Mouse (Mus musculus) intestine, embryonic 16.5 days (tissue): ENCODE measurements at regions not wholly inside any gene's neighbourhood (a gene's known extent, or its start where the extent isn't known, plus 50 kb on each side); places are given as distances from the start of the nearest gene placed in this dataset.

ENCODE experiments used
- ATAC-seq: fragments of 200-750 bp; cut with Nextera tagmentation; 2 replicates; pipeline ENCODE4 v1.8.0; 2017; ENCODE audit warnings: moderate TSS enrichment, moderate library complexity
- H3K27ac ChIP-seq: fragments of 300-500 bp; sonication (generic); 2 replicates; pipeline ENCODE4 v1.5.1; 2014; ENCODE audit warnings: mild to moderate bottlenecking, low read length
- H3K27me3 ChIP-seq: fragments of 300-500 bp; sonication (generic); replicated peaks from 2 replicates; pipeline ENCODE4 v1.6.1; 2014; ENCODE audit warnings: low read length, control low read depth, mixed read lengths; ENCODE audit not compliant: control insufficient read depth, insufficient read depth
- H3K36me3 ChIP-seq: fragments of 300-500 bp; sonication (generic); 2 replicates; pipeline ENCODE4 v1.6.1; 2014; ENCODE audit warnings: low read length, control low read depth; ENCODE audit not compliant: control insufficient read depth, insufficient read depth
- H3K4me1 ChIP-seq: fragments of 300-500 bp; sonication (generic); 2 replicates; pipeline ENCODE4 v1.6.1; 2014; ENCODE audit warnings: low read length, control low read depth, mixed read lengths; ENCODE audit not compliant: control insufficient read depth, insufficient read depth
- H3K4me2 ChIP-seq: fragments of 300-500 bp; sonication (generic); 2 replicates; pipeline ENCODE4 v1.6.1; 2014; ENCODE audit warnings: low read depth, low read length, control low read depth
- H3K4me3 ChIP-seq: fragments of 300-500 bp; sonication (generic); 2 replicates; pipeline ENCODE4 v1.5.1; 2014; ENCODE audit warnings: mild to moderate bottlenecking, low read length
- H3K9ac ChIP-seq: fragments of 300-500 bp; sonication (generic); 2 replicates; pipeline ENCODE4 v1.6.1; 2014; ENCODE audit warnings: low read depth, low read length
- H3K9me3 ChIP-seq: fragments of 300-500 bp; sonication (generic); 2 replicates; pipeline ENCODE4 v1.6.1; 2016; ENCODE audit warnings: low read length, control low read depth; ENCODE audit not compliant: control insufficient read depth
- WGBS: fragments of 180-500 bp; shearing (Covaris S2); extraction: QIAGEN DNeasy Blood & Tissue Kit; methylation state at CpG from one replicate; pipeline ENCODE4 v1.1.7; 2014; 5-methylcytosine and 5-hydroxymethylcytosine counted together

GRCm38 (mm10) chr7:68975956-68976355 is 226.9 kb upstream of the Arrdc4 start:
- Histone ChIP-seq H3K4me2 (no peak overlapping the region), H3K4me3 (no peak overlapping the region), H3K27ac (no peak overlapping the region), H3K4me1 (no peaks in the 10 kb centered on the region), H3K36me3 (no peaks in the 10 kb centered on the region), H3K9me3 (no peaks in the 10 kb centered on the region), H3K9ac (no peak overlapping the region), H3K27me3 (no peaks in the 10 kb centered on the region)
- 44% methylated on average over 5 of the region's 5 CpGs for WGBS
- ATAC-seq = no peak

- H3K9me3 ChIP-seq = no peaks in the 10 kb centered on the region
- H3K4me3 ChIP-seq = no peak overlapping the region
- H3K27ac ChIP-seq = no peak overlapping the region
- no peaks in the 10 kb centered on the region for H3K4me1 ChIP-seq
- H3K4me2 ChIP-seq = no peak overlapping the region
- H3K27me3 ChIP-seq = no peaks in the 10 kb centered on the region
- ATAC-seq = no peak
- no peaks in the 10 kb centered on the region for H3K36me3 ChIP-seq
- H3K9ac ChIP-seq = no peak overlapping the region
- 50% methylated on average over 2 of the region's 2 CpGs for WGBS
Observed at GRCm38 (mm10) chr7:68975580-68975894, 226.5 kb upstream of the Arrdc4 start.

DNA sequence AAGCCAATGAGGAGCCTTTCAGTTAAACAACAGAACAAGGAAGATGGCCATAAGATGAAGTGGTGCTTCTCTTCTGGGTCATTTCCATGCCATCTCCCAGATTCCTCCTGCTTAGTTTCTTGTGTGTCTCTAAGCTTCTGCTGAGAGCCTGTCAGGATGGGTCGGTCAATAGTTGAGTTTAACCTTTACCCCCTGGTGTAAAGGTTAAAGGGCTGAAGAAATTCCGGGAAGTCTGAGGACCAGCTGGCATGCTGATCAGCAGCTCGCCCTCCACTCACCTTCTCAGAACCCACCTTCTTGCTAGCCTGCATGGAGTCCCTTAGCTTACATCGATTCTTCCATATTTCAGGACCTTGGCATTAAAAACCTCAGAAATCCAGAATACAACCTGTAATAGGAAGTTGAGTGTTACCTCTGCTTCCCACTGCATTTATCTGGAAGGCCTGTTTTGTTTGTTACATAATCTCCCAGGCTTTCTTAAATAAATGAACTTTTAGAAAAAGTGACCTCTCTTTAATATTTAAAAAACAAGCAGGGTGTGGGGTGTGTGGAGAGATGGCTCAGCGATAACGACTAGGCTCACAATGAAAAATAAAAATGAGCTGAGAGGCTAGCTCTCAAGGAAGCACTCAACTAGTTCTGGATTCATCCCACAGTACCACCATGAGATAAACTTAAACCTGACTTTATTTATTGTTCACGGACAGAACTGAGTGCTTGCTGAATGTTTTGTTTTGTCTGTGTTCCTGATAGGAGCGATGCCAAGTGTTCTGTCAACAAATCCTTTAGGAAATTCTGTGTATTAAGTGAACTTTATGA is 225.9 kb upstream of the Arrdc4 start:
- H3K27ac ChIP-seq = no peak overlapping the region
- no peaks in the 10 kb centered on the region for H3K9me3 ChIP-seq
- no peaks in the 10 kb centered on the region for H3K36me3 ChIP-seq
- H3K4me3 ChIP-seq = no peak overlapping the region
- H3K9ac ChIP-seq = no peak overlapping the region
- WGBS = 69% methylated on average over 8 of the region's 8 CpGs
- no peaks in the 10 kb centered on the region for H3K27me3 ChIP-seq
- no peaks in the 10 kb centered on the region for H3K4me1 ChIP-seq
- no peak for ATAC-seq
- H3K4me2 ChIP-seq = no peak overlapping the region

- no peak for ATAC-seq
- no peak overlapping the region for H3K9ac ChIP-seq
- no peak overlapping the region for H3K4me2 ChIP-seq
- no peaks in the 10 kb centered on the region for H3K36me3 ChIP-seq
- no peaks in the 10 kb centered on the region for H3K9me3 ChIP-seq
- no peaks in the 10 kb centered on the region for H3K4me1 ChIP-seq
- 40% methylated on average over 6 of the region's 6 CpGs for WGBS
- H3K27ac ChIP-seq = no peak overlapping the region
- no peaks in the 10 kb centered on the region for H3K27me3 ChIP-seq
- no peak overlapping the region for H3K4me3 ChIP-seq
Observed at GRCm38 (mm10) chr7:68945886-68946863, 197.1 kb upstream of the Arrdc4 start.

- H3K9ac ChIP-seq = no peak overlapping the region
- H3K4me3 ChIP-seq = no peak overlapping the region
- no peaks in the 10 kb centered on the region for H3K27me3 ChIP-seq
- 70% methylated on average over 14 of the region's 14 CpGs for WGBS
- no peaks in the 10 kb centered on the region for H3K9me3 ChIP-seq
- no peaks in the 10 kb centered on the region for H3K36me3 ChIP-seq
- no peak overlapping the region for H3K27ac ChIP-seq
- no peak for ATAC-seq
- no peak overlapping the region for H3K4me2 ChIP-seq
- H3K4me1 ChIP-seq = no peaks in the 10 kb centered on the region
Observed at GRCm38 (mm10) chr7:68930627-68931334, 181.7 kb upstream of the Arrdc4 start.

DNA sequence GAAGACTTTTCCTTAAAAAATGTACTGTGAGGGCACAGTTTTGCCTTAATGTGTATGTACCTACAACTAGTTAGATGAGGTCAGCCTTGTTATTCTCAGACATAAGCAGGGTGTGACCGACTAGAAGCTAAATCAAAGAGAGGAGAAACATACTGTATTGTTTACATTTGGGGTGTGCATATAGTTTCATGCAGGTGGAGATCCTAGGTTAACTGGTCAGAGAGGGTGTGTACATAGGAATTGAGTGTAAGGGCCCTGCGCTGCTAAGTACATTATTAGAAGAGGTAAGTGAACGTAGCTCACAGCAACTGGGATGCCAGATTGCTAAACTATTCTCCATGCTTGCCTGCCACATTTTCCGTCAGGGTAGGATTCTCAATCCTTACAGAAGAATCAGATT is 180.6 kb upstream of the Arrdc4 start:
- H3K4me1 ChIP-seq = no peaks in the 10 kb centered on the region
- no peak overlapping the region for H3K4me2 ChIP-seq
- no peak overlapping the region for H3K4me3 ChIP-seq
- H3K36me3 ChIP-seq = no peaks in the 10 kb centered on the region
- ATAC-seq = no peak
- no peaks in the 10 kb centered on the region for H3K27me3 ChIP-seq
- H3K27ac ChIP-seq = no peak overlapping the region
- H3K9me3 ChIP-seq = no peaks in the 10 kb centered on the region
- WGBS = 86% methylated on average over 4 of the region's 4 CpGs
- H3K9ac ChIP-seq = no peak overlapping the region

- H3K27me3 ChIP-seq = no peaks in the 10 kb centered on the region
- no peaks in the 10 kb centered on the region for H3K4me1 ChIP-seq
- H3K4me2 ChIP-seq = no peak overlapping the region
- H3K27ac ChIP-seq = no peak overlapping the region
- H3K4me3 ChIP-seq = no peak overlapping the region
- ATAC-seq = no peak
- H3K9ac ChIP-seq = no peak overlapping the region
- no peaks in the 10 kb centered on the region for H3K9me3 ChIP-seq
- H3K36me3 ChIP-seq = no peaks in the 10 kb centered on the region
- WGBS = 70% methylated on average over 4 of the region's 4 CpGs
Observed at GRCm38 (mm10) chr7:68925640-68926039, 176.6 kb upstream of the Arrdc4 start.

- no peak overlapping the region for H3K4me3 ChIP-seq
- no peak overlapping the region for H3K27ac ChIP-seq
- 71% methylated on average over 9 of the region's 9 CpGs for WGBS
- no peak overlapping the region for H3K4me2 ChIP-seq
- no peak overlapping the region for H3K9ac ChIP-seq
- no peaks in the 10 kb centered on the region for H3K27me3 ChIP-seq
- 0 out of 2 replicates have a peak, but pooled peaks cover 5% of the 10 kb centered on the region for H3K4me1 ChIP-seq
- H3K9me3 ChIP-seq = no peaks in the 10 kb centered on the region
- no peaks in the 10 kb centered on the region for H3K36me3 ChIP-seq
- ATAC-seq = no peak
Observed at GRCm38 (mm10) chr7:68918632-68919435, 169.8 kb upstream of the Arrdc4 start.
